ENCODE assay signal across 22 mouse cellular contexts in the genomic region with DNA sequence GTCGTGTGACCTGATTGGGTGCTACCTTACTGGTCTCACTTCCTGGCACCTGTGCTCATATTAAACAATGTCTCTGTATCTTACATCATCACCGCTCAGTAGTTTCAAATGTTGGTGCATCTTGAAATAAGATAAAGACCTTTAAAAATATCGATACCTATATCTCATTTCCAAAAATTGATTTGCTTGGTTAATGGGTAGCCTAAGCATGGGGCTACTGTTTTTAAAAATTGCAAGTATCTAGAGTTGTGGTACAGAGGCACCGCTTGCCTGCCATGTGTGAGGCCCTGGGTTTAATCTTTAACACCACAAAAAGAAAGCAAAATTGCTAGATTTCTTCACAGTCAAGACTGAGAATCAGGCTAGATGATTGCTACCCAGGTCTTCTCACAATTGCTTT.
DNase-seq lines count a peak whose midpoint lies in the region; ATAC-seq and TF ChIP-seq lines count a peak whose summit lies in the region.
"Had no signal": no experiment of that assay in that cellular context is flagged by ENCODE, and none has a peak within 500 bp of the region (broad histone marks: within the 10 kb centered on the region; RNA-seq: fewer than 3 reads in every experiment).

No protein-coding gene starts in this region.

- DNase-seq in kidney, adult 2 months = peak; percentile 37
- no peak for DNase-seq in kidney, postnatal 36 days
- DNase-seq in kidney, adult 9 months = peak; percentile 16
- no peak for DNase-seq in kidney, adult 8-10 months
- DNase-seq in liver, adult 2 months (ENCODE audit: extremely low read depth, low read depth, low spot score) = peak; percentile 97
- no peak for DNase-seq in liver
- no peak for DNase-seq in liver, postnatal 0 days
- DNase-seq: adrenal gland, adult 2 months; adrenal gland, adult 8-10 months; adrenal gland, postnatal 10 days; adrenal gland, postnatal 14 days; adrenal gland, postnatal 25 days; adrenal gland, postnatal 36 days; B cell, adult 2 months; cerebellum, adult 11 months; cerebellum, adult 11-12 months had no signal

- no peaks in the 10 kb centered on the region for H3K27me3 ChIP-seq in kidney, adult 2 months (replicated peaks; ENCODE audit: control insufficient read depth, insufficient read depth, low read length)
- H3K27me3 ChIP-seq in liver, adult 2 months (ENCODE audit: control insufficient read depth, insufficient read depth, low read length) = no peaks in the 10 kb centered on the region
- no peaks in the 10 kb centered on the region for H3K27me3 ChIP-seq in liver, postnatal 0 days (ENCODE audit: insufficient read depth, low read length)
- no peaks in the 10 kb centered on the region for H3K27me3 ChIP-seq in liver, embryonic 12.5 days (replicated peaks)
- H3K27me3 ChIP-seq: CH12.LX, Patski had no signal

- 0 out of 2 replicates have a peak, but pooled peaks have one; percentile 43 for ATAC-seq in liver, postnatal 0 days
- ATAC-seq in liver, embryonic 12.5 days = no peak
- ATAC-seq: activated CD4-positive, CD25-positive, alpha-beta regulatory T cell, adult 4 months; CD4-positive, CD25-positive, alpha-beta regulatory T cell, adult 4 months; Patski had no signal

- H3K4me3 ChIP-seq in kidney, adult 2 months (ENCODE audit: insufficient read depth, low read depth, low read length) = no peak overlapping the region
- no peak overlapping the region for H3K4me3 ChIP-seq in liver, adult 2 months (ENCODE audit: insufficient read depth, low read depth, low read length)
- no peak overlapping the region for H3K4me3 ChIP-seq in liver, postnatal 0 days (ENCODE audit: low read depth, low read length)
- H3K4me3 ChIP-seq in liver, embryonic 12.5 days = no peak overlapping the region

- peaks cover 21% of the 10 kb centered on the region; the same call in 1 of the 2 replicates for H3K79me2 ChIP-seq in liver, adult 2 months (ENCODE audit: control insufficient read depth, insufficient read depth, low read length)

- no peak overlapping the region for H3K27ac ChIP-seq in kidney, adult 2 months (ENCODE audit: insufficient read depth, low read depth, low read length)
- no peak overlapping the region for H3K27ac ChIP-seq in liver, adult 2 months (replicated peaks; ENCODE audit: insufficient read depth, low read depth, low read length)
- no peak overlapping the region for H3K27ac ChIP-seq in liver, postnatal 0 days (ENCODE audit: low read depth)
- no peak overlapping the region for H3K27ac ChIP-seq in liver, embryonic 12.5 days

- peaks cover 6% of the 10 kb centered on the region; the same call in 1 of the 2 replicates for H3K4me1 ChIP-seq in kidney, adult 2 months (ENCODE audit: control insufficient read depth, insufficient read depth, low read length)
- peaks cover 19% of the 10 kb centered on the region for H3K4me1 ChIP-seq in liver, adult 2 months (ENCODE audit: control insufficient read depth, insufficient read depth, low read length)
- peaks cover 6% of the 10 kb centered on the region; the same call in 1 of the 2 replicates for H3K4me1 ChIP-seq in liver, postnatal 0 days (ENCODE audit: insufficient read depth)
- H3K4me1 ChIP-seq in liver, embryonic 12.5 days = peaks cover 20% of the 10 kb centered on the region

- no peak for TF ChIP-seq POLR2A in kidney, adult 2 months (IDR thresholded peaks at IDR 0.05; ENCODE audit: low read depth, low read length)
- TF ChIP-seq POLR2A in liver, adult 2 months (IDR thresholded peaks at IDR 0.05; ENCODE audit: extremely low read depth, insufficient read depth, low read length) = no peak

- TF ChIP-seq EP300 in liver, postnatal 0 days (IDR thresholded peaks at IDR 0.05; ENCODE audit: low read depth) = no peak

- WGBS in kidney, adult 2 months = 70% methylated on average over 4 of the region's 4 CpGs
- 29% methylated on average over 4 of the region's 4 CpGs for WGBS in liver, adult 2 months
- 65% methylated on average over 4 of the region's 4 CpGs for WGBS in liver, postnatal 0 days (ENCODE audit: insufficient replicate concordance)
- 77% methylated on average over 4 of the region's 4 CpGs for WGBS in liver, embryonic 12.5 days (ENCODE audit: insufficient replicate concordance)

- no peaks in the 10 kb centered on the region for H3K36me3 ChIP-seq in kidney, adult 2 months (ENCODE audit: control insufficient read depth, insufficient read depth, low read length)
- H3K36me3 ChIP-seq in liver, adult 2 months (ENCODE audit: control insufficient read depth, insufficient read depth, low read length) = peaks cover 2% of the 10 kb centered on the region
- no peaks in the 10 kb centered on the region for H3K36me3 ChIP-seq in liver, postnatal 0 days (replicated peaks; ENCODE audit: insufficient read depth, low read length)
- H3K36me3 ChIP-seq in liver, embryonic 12.5 days = no peaks in the 10 kb centered on the region
- H3K36me3 ChIP-seq: G1E had no signal

- no peaks in the 10 kb centered on the region for H3K9me3 ChIP-seq in liver, postnatal 0 days (ENCODE audit: low read length)
- no peaks in the 10 kb centered on the region for H3K9me3 ChIP-seq in liver, embryonic 12.5 days (replicated peaks)
- H3K9me3 ChIP-seq: G1E had no signal

- H3K4me2 ChIP-seq in liver, postnatal 0 days (ENCODE audit: low read depth, low read length) = no peak overlapping the region
- H3K4me2 ChIP-seq in liver, embryonic 12.5 days = no peak overlapping the region

- TF ChIP-seq CTCF in kidney, adult 2 months (conservative IDR thresholded peaks at IDR 0.05; ENCODE audit: insufficient read depth, insufficient read length, low read depth, low read length) = no peak
- TF ChIP-seq CTCF in liver, adult 2 months (IDR thresholded peaks at IDR 0.05; ENCODE audit: low read depth, low read length) = no peak
- no peak for TF ChIP-seq CTCF in liver, postnatal 0 days (IDR thresholded peaks at IDR 0.05; ENCODE audit: low read depth)

- no peak overlapping the region for H3K9ac ChIP-seq in liver, adult 2 months (ENCODE audit: low read depth, low read length)
- no peak overlapping the region for H3K9ac ChIP-seq in liver, postnatal 0 days (replicated peaks)
- H3K9ac ChIP-seq in liver, embryonic 12.5 days = no peak overlapping the region

Comparison
In these comparisons a context has a peak if more than half of its experiments do, and no peak if none do; other contexts are left out.
1. DNase-seq: peak in kidney, adult 2 months (single experiment), kidney, adult 9 months (single experiment) and liver, adult 2 months (single experiment); none in kidney, postnatal 36 days (0 of 2), kidney, adult 8-10 months (0 of 2), liver (single experiment) and liver, postnatal 0 days (single experiment).